Mouse (Mus musculus) thymus, adult 2 months (tissue): ENCODE data around the gene Itprip.

Source experiments
- CTCF ChIP-seq: fragments of 200-500 bp; IDR thresholded peaks from 2 replicates; pipeline ENCODE4 v1.5.1; 2012; ENCODE audit warnings: mild to moderate bottlenecking, control low read depth, low read length, moderate library complexity, borderline replicate concordance; ENCODE audit not compliant: control insufficient read depth, poor library complexity, insufficient read depth; ENCODE audit errors: extremely low read depth
- POLR2A ChIP-seq: fragments of 200-500 bp; IDR thresholded peaks from 2 replicates; pipeline ENCODE4 v1.6.1; 2012; ENCODE audit warnings: mild to moderate bottlenecking, low read length, control low read depth, moderate library complexity; ENCODE audit not compliant: control insufficient read depth, poor library complexity, insufficient read depth; ENCODE audit errors: extremely low read depth

DNA sequence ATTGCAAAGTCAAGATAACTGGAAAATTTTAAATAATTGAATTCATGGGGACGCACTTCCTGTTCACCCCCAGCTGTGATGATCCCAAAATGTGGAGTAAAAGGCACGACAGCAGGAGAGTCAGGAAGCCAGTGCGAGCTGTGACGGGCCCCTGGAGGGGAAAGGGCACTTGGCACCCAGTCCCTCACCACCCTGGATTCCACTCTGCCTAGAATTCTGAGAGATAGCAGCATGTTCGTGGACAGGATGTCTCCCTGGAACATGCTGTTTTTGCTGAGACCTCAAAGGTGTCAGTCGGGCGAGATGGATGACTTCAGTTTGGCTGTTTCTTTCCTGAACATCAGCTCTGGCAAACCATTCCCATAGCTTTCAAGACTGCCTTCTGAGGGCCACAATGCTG, 6.7 kb upstream of the Itprip start:
- TF ChIP-seq CTCF: no peak
- no peak for TF ChIP-seq POLR2A
